Mouse (Mus musculus): Measurements from ENCODE around the gene Gm28374.

Gene Gm28374

DNA sequence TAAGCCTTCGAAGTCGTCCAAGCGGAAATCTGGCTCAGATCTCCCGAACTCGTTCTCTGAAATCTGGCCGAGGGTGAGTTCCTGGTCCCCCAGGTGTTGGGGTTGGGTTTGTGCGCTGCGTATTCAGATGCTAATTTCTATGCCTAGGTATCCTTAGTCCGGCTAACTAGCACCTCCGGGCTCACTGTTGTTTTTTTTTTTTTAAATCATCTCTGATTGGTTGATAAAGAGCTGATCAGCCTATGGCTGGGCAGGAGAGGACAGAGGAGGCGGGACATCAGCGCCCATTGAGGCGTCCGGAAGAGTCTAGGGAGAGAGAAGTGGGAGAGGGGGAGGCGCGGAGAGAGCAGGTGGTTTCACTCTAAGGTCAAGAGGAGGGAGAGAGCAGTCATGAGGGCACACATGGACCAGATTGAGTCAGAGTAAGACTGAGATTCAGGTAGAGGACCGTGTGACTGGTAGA, 3.4 kb upstream of the Gm28374 start:
- no peak for DNase-seq

DNA sequence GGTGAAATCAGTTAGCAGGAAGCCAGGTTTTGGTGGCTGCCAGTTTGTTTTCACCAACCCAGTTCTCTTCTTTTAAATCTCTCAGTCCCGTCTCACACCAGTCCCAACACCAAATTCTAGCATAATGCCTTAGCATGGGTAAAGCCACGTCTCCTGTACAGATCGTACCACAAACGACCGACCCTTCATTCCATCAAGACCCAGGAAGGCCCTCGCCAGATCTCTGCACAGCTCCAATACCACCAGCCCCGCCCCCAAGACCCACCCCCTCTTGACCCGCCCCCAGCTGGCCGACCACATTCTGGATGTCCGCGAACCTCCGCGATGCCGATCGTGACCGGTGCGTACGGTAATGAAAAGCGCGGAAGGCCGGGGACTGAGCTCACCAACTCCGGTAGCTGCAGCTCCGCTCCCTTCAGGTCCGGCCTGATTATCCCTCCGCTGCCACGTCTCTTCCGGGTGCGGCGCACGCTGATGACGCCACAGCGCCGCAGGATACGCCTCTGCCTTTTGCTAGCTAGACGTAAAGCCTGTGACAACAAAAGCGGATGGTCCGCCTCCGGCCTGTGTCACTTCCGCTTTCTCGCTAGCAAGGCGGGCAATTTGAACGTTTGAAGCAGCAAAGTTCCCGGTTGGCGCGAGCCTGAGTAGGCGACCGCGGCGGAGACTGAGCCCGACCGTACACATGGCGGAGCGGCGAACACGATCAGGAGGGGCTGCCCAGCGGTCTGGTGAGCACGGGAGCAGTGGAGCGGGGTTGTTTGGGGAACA, 2.6 kb upstream of the Gm28374 start, which contains the start of the genes Zfpl1 and Cdca5:
Gene Zfpl1, minus strand, starts transcription at position 479 of the 771 bp plus-strand sequence.
Gene Cdca5, plus strand, starts transcription at position 506 of the 771 bp plus-strand sequence.
- DNase-seq = peak; percentile 98 to 99

DNA sequence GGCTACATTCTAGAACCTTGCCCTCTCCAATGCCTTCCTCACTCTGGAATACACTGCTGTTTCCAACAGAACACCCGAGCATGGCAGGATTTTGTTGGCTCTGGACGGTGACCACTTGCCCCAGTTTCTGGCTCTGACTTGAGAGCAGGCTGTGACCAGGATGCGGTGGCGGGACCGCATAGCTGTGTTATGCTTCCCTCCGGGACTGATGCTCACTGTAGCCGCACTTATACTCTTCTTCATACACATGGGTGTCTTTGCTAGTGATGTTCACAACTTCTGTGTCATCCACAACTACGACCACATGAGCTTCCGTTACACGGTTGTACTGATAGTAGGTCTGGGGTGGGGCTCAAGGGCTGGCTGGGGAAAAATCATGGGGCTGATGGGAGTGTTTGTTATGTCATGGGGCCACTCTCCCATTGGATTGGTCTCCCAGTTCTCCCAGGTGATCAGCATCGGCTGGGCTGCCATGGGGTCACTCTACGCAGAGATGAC, 2.0 kb downstream of the Gm28374 start, which contains the start of gene Tmem262:
Gene Tmem262, plus strand, starts transcription at position 51 of the 498 bp plus-strand sequence.
- DNase-seq = no peak

DNA sequence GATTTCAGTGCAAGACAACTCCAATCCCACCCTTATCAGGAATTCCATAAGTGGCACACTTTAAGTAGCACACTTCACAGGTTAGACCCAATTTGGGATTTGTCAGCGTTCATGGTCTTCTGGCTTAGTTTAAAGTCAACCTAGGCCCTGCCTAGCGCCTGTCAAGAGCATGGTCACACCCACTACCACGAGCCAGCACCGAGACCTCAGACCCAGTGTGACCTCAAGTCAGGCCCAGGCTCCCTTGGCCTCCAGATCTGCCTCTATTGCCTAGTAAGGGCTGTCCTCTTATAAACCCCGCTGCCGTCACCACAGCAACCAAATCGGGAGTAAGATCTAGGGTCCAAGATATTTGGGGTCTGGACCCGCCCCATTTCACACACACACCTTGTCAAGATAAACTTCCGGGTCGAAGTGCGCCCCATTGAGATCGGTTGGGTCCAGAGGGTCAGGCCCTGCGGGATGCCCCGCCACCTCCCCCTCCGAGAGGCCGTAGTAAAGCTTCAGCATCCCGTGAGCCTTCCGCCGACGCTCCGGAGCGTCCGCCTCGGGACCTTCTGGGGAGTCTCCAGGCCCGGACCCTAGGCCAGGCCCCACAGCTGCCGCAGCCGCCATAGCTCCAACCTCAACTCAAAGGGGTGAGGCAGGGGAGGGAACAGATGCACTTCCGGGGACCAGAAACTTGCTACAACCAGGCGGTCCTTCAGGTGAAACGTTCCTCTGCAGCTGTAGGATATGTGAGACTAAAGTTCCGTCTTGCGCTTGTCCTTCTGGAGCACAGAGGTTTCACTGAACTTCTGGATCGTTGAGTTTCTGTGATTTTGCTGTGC, 5.3 kb downstream of the Gm28374 start, which contains the start of gene Vps51:
Gene Vps51, minus strand, starts transcription at position 668 of the 830 bp plus-strand sequence.
- DNase-seq = peak; percentile 84 to 92

DNA sequence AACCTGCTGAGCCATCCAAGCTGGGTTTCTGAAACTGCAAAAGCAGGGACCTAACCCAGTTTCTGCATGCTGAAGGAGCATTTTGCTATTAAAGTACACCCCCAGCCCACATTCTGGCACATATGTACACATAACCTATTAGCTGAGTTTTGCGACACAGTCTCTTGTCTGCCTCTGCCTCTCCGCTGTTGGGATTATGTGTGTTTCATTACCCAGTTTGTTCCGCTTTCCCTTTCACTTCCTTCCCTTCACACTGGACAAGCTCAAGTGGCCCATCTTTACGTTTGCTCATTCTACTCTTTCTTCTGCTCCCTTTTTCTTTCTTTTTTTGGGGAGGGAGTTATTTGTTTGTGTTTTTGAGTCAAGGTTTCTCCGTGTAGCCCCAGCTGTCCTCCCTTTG, 8.2 kb downstream of the Gm28374 start:
- DNase-seq = no peak

DNA sequence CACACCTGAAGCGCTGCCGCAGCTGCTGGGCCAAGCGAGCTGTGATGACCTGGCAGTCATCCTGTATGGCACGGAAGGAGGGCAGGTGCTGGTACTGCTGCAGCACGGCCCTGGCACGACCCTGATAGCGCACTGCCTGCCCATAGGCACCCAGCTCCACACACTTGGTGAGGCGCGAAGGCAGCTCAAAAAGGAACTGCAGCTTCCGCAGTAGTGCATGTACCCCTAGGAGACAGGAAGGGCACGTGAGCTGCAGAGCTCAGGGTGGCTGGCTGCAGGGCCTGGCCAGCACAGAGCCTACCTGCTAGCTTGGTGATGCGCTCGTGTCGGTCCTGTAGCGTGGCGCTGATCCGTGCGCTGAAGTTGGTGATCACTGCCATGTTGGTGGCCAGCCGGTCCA, 10.8 kb downstream of the Gm28374 start:
- DNase-seq = no peak

DNA sequence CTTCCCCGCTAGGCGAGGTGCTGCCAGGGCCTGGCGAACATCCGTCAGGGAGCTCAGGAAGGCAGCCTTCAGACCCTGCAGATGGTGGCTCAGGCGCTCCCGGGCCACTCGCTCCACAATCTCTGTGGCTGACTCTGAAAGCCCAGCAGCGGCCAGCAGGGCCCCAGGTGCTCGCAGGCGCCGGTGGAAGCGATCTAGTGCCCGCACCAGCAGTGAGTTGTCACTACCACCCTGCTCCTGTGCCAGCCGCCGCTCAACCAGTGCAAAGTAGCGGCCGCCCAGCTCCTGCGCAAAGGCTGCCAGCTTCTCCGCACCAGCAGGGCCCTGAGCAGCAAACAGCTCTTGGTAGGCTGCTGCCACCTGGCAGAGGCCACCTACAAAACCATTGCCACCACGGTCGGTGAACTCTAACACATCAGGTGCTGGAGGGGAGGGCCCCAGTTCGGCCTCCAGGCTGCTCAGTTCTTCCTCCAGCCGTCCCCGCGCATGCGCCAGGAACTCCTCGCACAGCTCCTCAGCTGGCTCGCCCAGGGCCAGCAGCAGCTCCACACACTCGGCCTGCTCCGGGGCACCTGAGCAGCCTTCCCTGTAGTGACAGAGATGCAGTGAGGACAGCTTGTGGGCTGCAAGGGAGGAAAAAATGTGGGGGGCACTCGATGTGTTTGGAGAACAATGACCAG, 11.3 kb downstream of the Gm28374 start:
- DNase-seq = no peak

DNA sequence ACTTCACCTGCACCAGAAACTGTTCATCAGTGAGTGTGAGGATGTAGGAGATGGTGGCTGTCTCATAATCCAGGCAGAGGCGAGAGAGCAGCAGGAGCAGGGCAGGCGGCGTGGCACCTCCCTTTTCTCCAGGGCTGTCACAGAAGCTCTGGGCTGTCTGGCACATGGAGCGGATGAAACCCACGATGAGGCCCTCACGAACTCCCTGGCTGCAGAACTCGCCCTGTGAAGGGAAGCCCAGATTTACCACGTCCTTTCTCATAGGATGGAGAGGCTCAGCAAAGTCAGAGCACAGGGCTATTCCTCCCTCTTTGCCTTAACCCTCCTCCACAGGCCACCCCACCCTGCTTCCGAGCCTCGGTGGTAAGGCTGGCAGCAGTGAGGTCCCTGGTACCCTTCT, 12.2 kb downstream of the Gm28374 start:
- DNase-seq = no peak

DNA sequence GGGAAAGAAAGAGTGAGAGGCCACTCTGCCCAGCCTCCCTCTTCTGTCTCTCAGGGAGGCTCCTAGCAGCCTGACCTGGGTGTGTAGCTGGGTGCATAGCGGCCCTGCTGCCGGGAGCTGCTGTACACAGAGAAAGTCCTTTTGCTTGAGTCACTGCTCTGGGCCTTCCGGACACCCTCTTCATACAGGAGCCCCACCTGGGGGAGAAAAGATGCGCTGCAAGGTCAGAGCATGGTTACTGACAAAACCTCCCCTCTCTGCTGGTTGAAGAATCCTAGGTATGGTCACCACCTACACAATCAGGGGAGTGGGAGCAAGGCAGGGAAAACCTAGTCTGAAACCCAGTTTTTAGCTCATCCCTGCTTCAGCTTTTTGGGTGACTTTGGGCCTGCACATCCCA, 13.1 kb downstream of the Gm28374 start:
- DNase-seq = no peak

DNA sequence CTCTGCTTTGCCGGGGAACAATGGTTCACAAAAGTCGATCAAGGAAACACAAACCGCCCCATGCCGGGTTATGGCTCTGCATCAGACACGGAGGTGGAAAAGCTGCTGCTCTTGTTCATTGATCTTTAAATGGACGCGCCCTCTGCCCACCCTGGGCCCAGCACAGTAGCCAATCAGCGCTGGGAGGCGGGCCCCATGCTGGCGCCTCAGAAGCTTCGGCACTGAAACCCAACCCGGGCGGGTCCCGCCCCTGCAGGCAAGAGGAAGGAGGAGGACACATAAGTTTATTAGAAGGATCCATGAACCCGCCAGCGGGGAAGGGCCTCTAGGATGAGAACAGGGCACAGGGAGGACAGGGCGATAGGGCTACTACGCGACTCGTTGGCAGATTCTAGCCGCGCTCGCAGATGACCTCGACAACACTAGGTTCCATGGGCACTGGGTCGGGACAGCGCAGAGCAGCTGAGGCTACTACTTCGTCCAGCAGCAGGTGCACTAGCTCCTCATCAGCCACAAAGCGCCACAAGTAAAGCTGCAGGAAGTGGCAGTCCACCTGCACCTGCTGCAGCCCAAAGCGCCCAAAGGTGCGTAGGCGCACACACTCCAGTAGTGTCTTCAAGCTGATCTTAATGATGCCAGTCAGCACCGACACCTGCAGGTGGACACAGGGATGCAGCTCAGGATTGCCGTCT, 14.2 kb downstream of the Gm28374 start, which contains the start of gene Tm7sf2:
Gene Tm7sf2, minus strand, starts transcription at position 650 of the 692 bp plus-strand sequence.
- DNase-seq = peak; percentile 78 to 86

DNA sequence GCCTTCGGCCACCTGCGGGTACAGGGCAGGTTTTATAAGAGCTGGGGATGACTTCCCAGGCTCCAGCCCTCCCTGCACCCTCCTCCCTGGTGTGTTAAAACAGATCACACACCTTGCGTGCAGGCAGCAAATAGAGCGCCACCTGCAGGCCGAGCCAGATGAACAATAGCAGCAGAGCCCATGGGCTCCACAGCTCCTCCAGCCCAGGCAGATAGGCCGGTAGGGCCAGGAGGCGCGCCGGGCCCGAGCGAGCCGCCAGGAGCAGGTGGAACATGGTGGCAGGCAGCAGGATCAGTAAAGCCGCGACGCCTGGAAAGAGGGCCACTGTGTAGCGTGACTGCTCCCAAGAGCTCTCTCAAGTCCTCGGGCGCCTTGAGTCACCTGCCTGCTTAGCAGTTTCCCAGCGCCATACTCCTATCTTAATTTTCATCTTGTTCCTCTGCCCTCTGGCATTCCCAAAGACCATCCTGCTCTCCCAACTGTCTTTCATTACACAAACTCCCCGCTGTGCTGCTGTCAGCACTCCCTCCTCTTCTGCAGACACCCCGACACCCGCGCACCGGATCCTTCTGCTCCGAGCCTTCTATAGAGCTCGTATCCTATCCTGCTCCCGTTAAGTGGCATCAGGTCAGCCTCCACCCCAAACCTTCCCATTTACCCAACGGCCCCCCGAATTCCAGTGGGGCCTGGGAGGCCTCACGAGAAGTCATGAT, 14.9 kb downstream of the Gm28374 start:
- DNase-seq = peak; percentile 91 to 92

DNA sequence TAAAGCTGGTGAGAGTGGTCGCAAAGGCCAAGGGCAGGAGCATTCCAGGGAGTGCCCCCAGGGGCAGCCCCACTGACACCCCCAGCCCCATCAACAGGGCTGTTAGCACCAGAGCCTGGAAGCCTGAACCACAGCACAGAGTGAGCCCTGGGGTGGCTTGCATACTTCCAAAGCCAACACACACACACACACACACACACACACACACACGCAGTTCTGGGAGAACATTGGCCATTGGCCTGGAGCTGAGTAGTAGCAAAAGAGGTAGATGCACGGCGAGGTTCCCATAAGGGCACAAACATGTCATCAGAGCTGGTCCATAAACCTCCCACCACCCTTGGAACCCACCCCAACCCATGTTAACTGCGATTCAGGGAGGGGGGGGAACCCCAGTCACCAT, 15.5 kb downstream of the Gm28374 start:
- DNase-seq = no peak

DNA sequence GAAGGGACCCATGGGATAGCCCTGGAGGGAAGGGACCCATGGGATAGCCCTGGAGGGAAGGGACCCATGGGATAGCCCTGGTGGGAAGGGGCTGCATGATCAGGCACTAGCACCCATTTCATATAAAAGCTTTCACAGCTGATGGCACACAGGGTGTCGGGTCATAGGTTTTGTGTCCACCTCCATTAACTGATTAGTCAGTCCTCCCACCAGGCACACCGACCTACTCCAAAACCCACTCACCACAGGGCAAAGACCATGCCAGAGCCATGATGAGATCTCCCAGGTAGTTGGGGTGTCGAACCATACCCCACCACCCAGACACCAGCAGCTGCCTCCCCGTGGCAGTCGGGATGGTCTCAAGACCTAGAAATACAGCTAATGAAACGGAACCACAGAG, 19.0 kb downstream of the Gm28374 start:
- DNase-seq = no peak

DNA sequence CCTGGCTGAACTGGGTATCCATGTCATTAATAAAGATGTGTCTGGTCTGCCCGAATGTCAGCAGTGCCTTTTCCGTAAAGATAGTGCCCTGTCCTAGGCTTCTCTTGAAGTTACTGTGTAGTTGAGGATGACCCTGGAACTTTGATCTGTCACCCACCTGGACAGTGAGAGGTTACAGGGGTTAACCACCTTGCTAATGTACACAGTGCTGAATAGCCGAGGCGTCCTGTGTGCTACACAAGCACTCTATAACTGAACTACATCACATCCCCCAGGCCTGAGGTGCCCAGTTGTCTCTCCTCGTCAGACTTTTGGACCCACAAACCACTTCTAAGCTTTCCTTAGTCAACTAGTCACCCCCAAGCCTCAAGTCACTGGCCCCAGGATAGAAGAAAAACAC, 19.6 kb downstream of the Gm28374 start:
- no peak for DNase-seq

DNA sequence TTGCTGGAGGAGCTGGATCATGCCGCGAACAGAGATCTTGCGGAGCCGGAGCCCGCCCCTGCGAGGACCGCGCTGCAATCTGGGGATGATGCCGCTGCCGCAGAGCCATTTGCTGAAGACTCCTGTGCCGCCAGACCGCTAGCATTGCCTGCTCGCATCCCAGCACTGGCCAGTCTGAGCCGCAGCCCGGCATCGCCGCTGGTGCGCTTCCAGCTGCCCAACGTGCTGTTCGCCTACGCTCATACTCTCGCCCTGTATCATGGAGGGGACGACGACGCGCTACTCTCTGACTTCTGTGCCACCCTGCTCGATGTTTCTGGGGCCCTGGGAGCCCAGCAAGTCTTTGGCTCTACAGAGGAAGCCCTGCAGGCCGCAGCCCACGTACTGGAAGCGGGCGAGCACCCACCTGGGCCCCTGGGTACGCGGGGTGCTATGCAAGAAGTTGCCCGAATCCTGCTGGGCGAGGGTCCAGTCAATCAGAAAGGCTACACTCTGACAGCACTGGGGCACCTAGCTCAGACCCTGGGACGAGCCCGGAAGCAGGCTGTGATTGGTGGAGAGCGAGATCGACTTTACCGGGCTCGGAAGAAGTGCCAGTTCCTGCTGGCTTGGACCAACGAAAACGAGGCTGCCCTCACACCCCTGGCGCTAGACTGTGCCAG, 20.3 kb downstream of the Gm28374 start:
- DNase-seq = peak; percentile 41 to 49

DNA sequence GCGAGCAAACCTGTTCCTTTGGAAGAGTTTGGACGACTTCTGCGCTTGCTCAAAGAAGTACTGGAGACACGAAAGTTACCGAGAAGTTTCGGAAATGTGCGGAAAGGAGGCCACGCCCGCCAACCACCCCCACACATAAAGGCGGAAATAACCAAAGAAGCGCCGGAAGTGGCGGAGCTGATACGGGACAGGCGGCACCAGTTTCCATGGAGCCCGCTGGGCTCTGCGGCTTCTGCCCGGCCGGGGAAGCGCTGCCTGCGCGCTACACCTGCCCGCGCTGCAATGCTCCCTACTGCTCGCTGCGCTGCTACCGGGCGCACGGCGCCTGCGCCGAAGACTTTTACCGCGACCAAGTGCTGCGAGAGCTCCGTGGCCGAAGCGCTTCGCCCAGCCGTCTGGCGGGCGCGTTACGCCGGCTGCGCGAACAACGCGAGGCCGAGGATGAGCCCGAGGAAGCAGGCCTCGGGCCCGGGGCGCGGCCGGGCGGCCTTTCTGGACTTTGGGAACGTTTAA, 21.0 kb downstream of the Gm28374 start, which contains the start of gene Znhit2:
Gene Znhit2, plus strand, starts transcription at position 172 of the 513 bp plus-strand sequence.
- peak; percentile 89 to 92 for DNase-seq

DNA sequence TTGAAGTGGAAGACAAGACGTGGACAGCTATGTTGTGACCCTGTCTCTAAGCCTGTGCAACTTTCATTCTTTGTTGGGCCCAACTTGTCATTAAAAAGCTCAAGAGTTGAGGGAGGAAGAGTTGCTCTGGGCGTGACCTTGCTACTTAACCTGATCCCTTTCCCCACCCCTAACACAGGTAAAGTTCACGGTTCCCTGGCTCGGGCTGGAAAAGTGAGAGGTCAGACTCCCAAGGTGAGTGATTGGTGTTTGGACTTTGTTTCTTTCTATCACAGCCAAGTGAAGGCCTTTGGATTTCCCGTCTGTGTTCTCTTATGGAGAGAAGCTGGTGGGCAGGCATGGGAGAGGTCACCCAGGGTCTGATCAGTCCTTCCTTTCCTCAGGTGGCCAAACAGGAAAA, 23.1 kb downstream of the Gm28374 start:
- no peak for DNase-seq

DNA sequence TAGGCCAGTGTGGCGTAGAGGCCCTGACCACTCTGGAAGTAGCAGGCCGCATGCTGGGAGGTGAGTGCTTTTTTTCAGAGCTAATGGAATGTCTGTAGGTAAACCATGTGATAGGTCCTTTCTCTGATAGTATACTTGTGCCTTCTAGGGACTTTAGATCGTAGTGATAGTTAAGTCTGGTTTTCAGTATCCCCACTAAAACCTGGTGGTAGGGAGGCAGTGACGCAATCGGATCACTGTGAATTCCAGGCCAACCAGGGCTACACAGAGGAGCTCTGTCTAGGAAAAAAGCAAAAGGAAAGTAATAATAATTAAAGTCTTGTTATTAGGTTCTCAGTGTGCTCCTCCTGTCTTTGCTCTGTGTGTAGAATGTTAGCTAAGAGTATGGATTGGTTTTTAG, 23.5 kb downstream of the Gm28374 start:
- no peak for DNase-seq

DNA sequence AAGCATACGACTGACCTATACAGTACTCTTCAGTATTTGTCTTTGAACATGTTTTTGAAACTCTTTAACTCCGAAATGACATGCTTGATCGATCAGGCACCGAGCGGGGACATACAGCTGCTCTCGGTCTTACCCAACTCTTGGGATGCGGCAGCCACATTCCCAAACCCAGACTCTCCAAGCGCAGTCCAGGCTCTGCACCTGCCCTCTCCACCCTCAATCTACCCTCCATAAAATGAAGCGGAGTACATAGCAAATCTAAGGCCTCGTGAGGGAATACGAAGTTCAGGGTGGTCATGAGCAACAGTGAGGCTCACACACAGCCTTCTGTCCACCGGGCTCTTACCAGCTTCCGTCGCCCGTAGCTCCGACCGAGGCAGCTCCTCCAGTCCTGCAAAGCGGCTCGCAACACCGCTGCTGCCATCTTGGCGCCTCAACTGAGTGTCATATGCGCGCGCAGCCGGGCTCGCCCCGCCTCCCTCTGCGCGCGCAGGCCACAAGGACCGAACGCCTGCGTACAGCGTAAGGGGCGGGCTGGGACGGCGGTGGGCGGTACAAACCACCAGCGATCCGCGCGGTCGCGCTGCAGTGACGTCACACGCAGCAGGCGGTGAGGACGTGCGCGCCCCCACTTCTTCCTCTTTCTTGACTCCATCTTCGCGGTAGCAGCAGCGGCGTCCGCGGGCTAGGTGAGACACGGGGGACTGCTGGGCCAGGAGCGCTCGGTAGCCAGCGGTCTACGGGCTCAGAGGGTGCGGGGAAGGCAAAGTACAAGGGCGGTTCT, 24.6 kb downstream of the Gm28374 start, which contains the start of the genes Mrpl49 and Fau:
Gene Mrpl49, minus strand, starts transcription at position 473 of the 784 bp plus-strand sequence.
Gene Fau, plus strand, starts transcription at position 532 of the 784 bp plus-strand sequence.
- peak; percentile 98 to 99 for DNase-seq
